Mouse (Mus musculus) limb, embryonic 12.5 days (tissue): ENCODE measurements at regions not wholly inside any gene's neighbourhood (a gene's known extent, or its start where the extent isn't known, plus 50 kb on each side); places are given as distances from the start of the nearest gene placed in this dataset.
A peak's percentile ranks its signal among the peaks of the same experiment; 100 is the strongest.

Source experiments
- ATAC-seq: fragments of 200-750 bp; cut with Nextera tagmentation; 2 replicates; pipeline ENCODE4 v1.8.0; 2017; ENCODE audit warnings: low read depth, moderate TSS enrichment; ENCODE audit not compliant: insufficient number of reproducible peaks, insufficient read depth, low FRiP score, low TSS enrichment
- H3K27ac ChIP-seq: fragments of 300-500 bp; sonication (generic); 2 replicates; pipeline ENCODE4 v1.5.1; 2016; ENCODE audit warnings: mild to moderate bottlenecking, moderate library complexity
- H3K27me3 ChIP-seq: fragments of 300-500 bp; sonication (generic); 2 replicates; pipeline ENCODE4 v1.6.1; 2016; ENCODE audit warnings: mild to moderate bottlenecking, moderate library complexity
- H3K36me3 ChIP-seq: fragments of 300-500 bp; sonication (generic); 2 replicates; pipeline ENCODE4 v1.6.1; 2016; ENCODE audit warnings: mild to moderate bottlenecking, moderate library complexity
- H3K4me1 ChIP-seq: fragments of 300-500 bp; sonication (generic); replicated peaks from 2 replicates; pipeline ENCODE4 v1.6.1; 2016
- H3K4me2 ChIP-seq: fragments of 300-500 bp; sonication (generic); 2 replicates; pipeline ENCODE4 v1.6.1; 2016; ENCODE audit warnings: mild to moderate bottlenecking, moderate library complexity
- H3K4me3 ChIP-seq: fragments of 300-500 bp; sonication (generic); replicated peaks from 2 replicates; pipeline ENCODE4 v1.5.1; 2016; ENCODE audit warnings: mild to moderate bottlenecking
- H3K9ac ChIP-seq: fragments of 300-500 bp; sonication (generic); replicated peaks from 2 replicates; pipeline ENCODE4 v1.6.1; 2016; ENCODE audit warnings: mild to moderate bottlenecking, moderate library complexity
- H3K9me3 ChIP-seq: fragments of 300-500 bp; sonication (generic); 2 replicates; pipeline ENCODE4 v1.6.1; 2016; ENCODE audit warnings: mild to moderate bottlenecking, moderate library complexity
- WGBS: fragments of 180-500 bp; shearing (Covaris S2); methylation state at CpG from one replicate; pipeline ENCODE4 v1.1.7; 2016; 5-methylcytosine and 5-hydroxymethylcytosine counted together

GRCm38 (mm10) chr1:121168651-121169050 lies 163.7 kb downstream of the Insig2 start:
- Histone ChIP-seq H3K4me3 (no peak overlapping the region), H3K9ac (no peak overlapping the region), H3K27me3 (peaks cover 10% of the 10 kb centered on the region), H3K36me3 (no peaks in the 10 kb centered on the region), H3K4me1 (no peaks in the 10 kb centered on the region), H3K9me3 (no peaks in the 10 kb centered on the region), H3K4me2 (no peak overlapping the region), H3K27ac (no peak overlapping the region)
- 41% methylated on average over 3 of the region's 3 CpGs for WGBS
- no peak for ATAC-seq

GRCm38 (mm10) chr1:121176541-121176940 lies 155.8 kb downstream of the Insig2 start:
- Histone ChIP-seq H3K4me2 (no peak overlapping the region), H3K27ac (no peak overlapping the region), H3K4me1 (peaks cover 8% of the 10 kb centered on the region), H3K27me3 (peaks cover 67% of the 10 kb centered on the region), H3K36me3 (no peaks in the 10 kb centered on the region), H3K9me3 (no peaks in the 10 kb centered on the region), H3K9ac (no peak overlapping the region), H3K4me3 (no peak overlapping the region)
- 11% methylated on average over 3 of the region's 3 CpGs for WGBS
- no peak for ATAC-seq

GRCm38 (mm10) chr1:121177136-121177907 lies 155.1 kb downstream of the Insig2 start:
- Histone ChIP-seq H3K27me3 (peaks cover 75% of the 10 kb centered on the region), H3K27ac (no peak overlapping the region), H3K4me1 (peaks cover 8% of the 10 kb centered on the region), H3K9ac (peak overlapping the region; percentile 37; the same call in 1 of the 2 replicates), H3K4me2 (peak overlapping the region; percentile 56), H3K9me3 (no peaks in the 10 kb centered on the region), H3K36me3 (no peaks in the 10 kb centered on the region), H3K4me3 (peak overlapping the region; percentile 34)
- 4% methylated on average over 22 of the region's 22 CpGs for WGBS
- no peak for ATAC-seq

GRCm38 (mm10) chr1:121177908-121178311 lies 154.5 kb downstream of the Insig2 start:
- no peak overlapping the region for H3K27ac ChIP-seq
- H3K9me3 ChIP-seq = no peaks in the 10 kb centered on the region
- peaks cover 79% of the 10 kb centered on the region for H3K27me3 ChIP-seq
- peak overlapping the region; percentile 34 for H3K4me3 ChIP-seq
- peak overlapping the region; percentile 37; the same call in 1 of the 2 replicates for H3K9ac ChIP-seq
- WGBS = under 1% methylated on average over 31 of the region's 31 CpGs
- ATAC-seq = 0 out of 2 replicates have a peak, but pooled peaks have one; percentile 45
- H3K4me2 ChIP-seq = peak overlapping the region; percentile 56
- no peaks in the 10 kb centered on the region for H3K36me3 ChIP-seq
- H3K4me1 ChIP-seq = peaks cover 8% of the 10 kb centered on the region

- WGBS = under 1% methylated on average over 17 of the region's 17 CpGs
- Histone ChIP-seq H3K27ac (no peak overlapping the region), H3K36me3 (no peaks in the 10 kb centered on the region), H3K4me3 (no peak overlapping the region), H3K27me3 (peaks cover 76% of the 10 kb centered on the region), H3K4me2 (0 out of 2 replicates have a peak overlapping the region, but pooled peaks have one; percentile 4), H3K9me3 (no peaks in the 10 kb centered on the region), H3K4me1 (peaks cover 8% of the 10 kb centered on the region), H3K9ac (no peak overlapping the region)
- no peak for ATAC-seq
Observed at GRCm38 (mm10) chr1:121178611-121179245, 153.7 kb downstream of the Insig2 start.

- Histone ChIP-seq H3K4me3 (no peak overlapping the region), H3K9ac (no peak overlapping the region), H3K4me1 (peaks cover 8% of the 10 kb centered on the region), H3K27ac (no peak overlapping the region), H3K36me3 (no peaks in the 10 kb centered on the region), H3K9me3 (no peaks in the 10 kb centered on the region), H3K27me3 (peaks cover 67% of the 10 kb centered on the region), H3K4me2 (no peak overlapping the region)
- no peak for ATAC-seq
- WGBS = 18% methylated on average over 20 of the region's 20 CpGs
Observed at GRCm38 (mm10) chr1:121180273-121181030, 151.9 kb downstream of the Insig2 start.

GRCm38 (mm10) chr1:121188895-121189294 lies 143.5 kb downstream of the Insig2 start:
- WGBS = 48% methylated on average over 2 of the region's 2 CpGs
- no peak for ATAC-seq
- no peak overlapping the region for H3K4me2 ChIP-seq
- no peaks in the 10 kb centered on the region for H3K36me3 ChIP-seq
- no peak overlapping the region for H3K9ac ChIP-seq
- H3K4me1 ChIP-seq = no peaks in the 10 kb centered on the region
- H3K4me3 ChIP-seq = no peak overlapping the region
- no peaks in the 10 kb centered on the region; the same call in 1 of the 2 replicates for H3K27me3 ChIP-seq
- H3K27ac ChIP-seq = no peak overlapping the region
- H3K9me3 ChIP-seq = no peaks in the 10 kb centered on the region

- Histone ChIP-seq H3K4me1 (no peaks in the 10 kb centered on the region), H3K36me3 (no peaks in the 10 kb centered on the region), H3K27me3 (no peaks in the 10 kb centered on the region), H3K9ac (no peak overlapping the region), H3K4me2 (no peak overlapping the region), H3K9me3 (no peaks in the 10 kb centered on the region), H3K4me3 (no peak overlapping the region), H3K27ac (no peak overlapping the region)
- WGBS = 87% methylated on average over 4 of the region's 4 CpGs
- ATAC-seq = no peak
Observed at GRCm38 (mm10) chr1:121194800-121195199, 137.6 kb downstream of the Insig2 start.

- Histone ChIP-seq H3K36me3 (no peaks in the 10 kb centered on the region), H3K4me3 (no peak overlapping the region), H3K4me1 (no peaks in the 10 kb centered on the region), H3K27ac (no peak overlapping the region), H3K9ac (no peak overlapping the region), H3K27me3 (peaks cover 3% of the 10 kb centered on the region; the same call in 1 of the 2 replicates), H3K9me3 (no peaks in the 10 kb centered on the region), H3K4me2 (no peak overlapping the region)
- 19% methylated on average over 2 of the region's 2 CpGs for WGBS
- ATAC-seq = no peak
Observed at GRCm38 (mm10) chr1:121215843-121216242, 116.5 kb downstream of the Insig2 start.

GRCm38 (mm10) chr1:121224250-121224649 lies 108.1 kb downstream of the Insig2 start:
- no peak overlapping the region for H3K4me2 ChIP-seq
- no peak overlapping the region for H3K9ac ChIP-seq
- H3K9me3 ChIP-seq = no peaks in the 10 kb centered on the region
- WGBS = 80% methylated on average over 11 of the region's 11 CpGs
- H3K4me3 ChIP-seq = no peak overlapping the region
- H3K4me1 ChIP-seq = no peaks in the 10 kb centered on the region
- peaks cover 3% of the 10 kb centered on the region for H3K27me3 ChIP-seq
- H3K27ac ChIP-seq = no peak overlapping the region
- no peaks in the 10 kb centered on the region for H3K36me3 ChIP-seq
- ATAC-seq = no peak
